Mouse (Mus musculus) urinary bladder, postnatal 10 days (tissue): ENCODE data around the gene Fmnl1.

Source experiments
- DNase-seq: peaks from one replicate; pipeline ENCODE4 v3.0.0; 2022; ENCODE audit warnings: low spot score

Gene Fmnl1

GRCm38 (mm10) chr11:103161449-103161848 is 9.5 kb upstream of the Fmnl1 start:
- DNase-seq, result no peak

- DNase-seq, result no peak
Observed at GRCm38 (mm10) chr11:103162132-103162531, 8.8 kb upstream of the Fmnl1 start.

- DNase-seq, result no peak
Observed at GRCm38 (mm10) chr11:103164391-103164790, 6.5 kb upstream of the Fmnl1 start.

GRCm38 (mm10) chr11:103168690-103169390 is 2.1 kb upstream of the Fmnl1 start:
- no peak for DNase-seq

GRCm38 (mm10) chr11:103169664-103170063 is 1.2 kb upstream of the Fmnl1 start:
- no peak for DNase-seq

GRCm38 (mm10) chr11:103170111-103170493 is 805 bp upstream of the Fmnl1 start:
- DNase-seq, result no peak

- no peak for DNase-seq
Observed at GRCm38 (mm10) chr11:103171286-103171620, 346 bp downstream of the Fmnl1 start.

GRCm38 (mm10) chr11:103171703-103172391 is 940 bp downstream of the Fmnl1 start:
- DNase-seq, result no peak

- no peak for DNase-seq
Observed at GRCm38 (mm10) chr11:103172392-103173040, 1.6 kb downstream of the Fmnl1 start.

- no peak for DNase-seq
Observed at GRCm38 (mm10) chr11:103173041-103173770, 2.3 kb downstream of the Fmnl1 start.

- no peak for DNase-seq
Observed at GRCm38 (mm10) chr11:103173771-103174344, 3.0 kb downstream of the Fmnl1 start.

GRCm38 (mm10) chr11:103174411-103174832 is 3.5 kb downstream of the Fmnl1 start:
- DNase-seq, result no peak

- no peak for DNase-seq
Observed at GRCm38 (mm10) chr11:103174891-103175391, 4.0 kb downstream of the Fmnl1 start.

GRCm38 (mm10) chr11:103175688-103176442 is 5.0 kb downstream of the Fmnl1 start:
- DNase-seq, result no peak

GRCm38 (mm10) chr11:103176510-103176909 is 5.6 kb downstream of the Fmnl1 start:
- no peak for DNase-seq

GRCm38 (mm10) chr11:103177216-103177615 is 6.3 kb downstream of the Fmnl1 start:
- DNase-seq, result no peak

GRCm38 (mm10) chr11:103177815-103178485 is 7.0 kb downstream of the Fmnl1 start:
- no peak for DNase-seq

GRCm38 (mm10) chr11:103178748-103179147 is 7.8 kb downstream of the Fmnl1 start:
- DNase-seq, result no peak

GRCm38 (mm10) chr11:103180426-103180825 is 9.5 kb downstream of the Fmnl1 start:
- no peak for DNase-seq

GRCm38 (mm10) chr11:103181349-103181748 is 10.4 kb downstream of the Fmnl1 start:
- DNase-seq, result no peak

- DNase-seq, result no peak
Observed at GRCm38 (mm10) chr11:103181911-103182310, 11.0 kb downstream of the Fmnl1 start.
